Mouse (Mus musculus): Measurements from ENCODE around the gene Ctbp2. TPM values are rescaled to one million over a fixed set of nuclear protein-coding genes. Genes with fewer than 3 reads are reported as not detected.

Gene Ctbp2
- polyA plus RNA-seq, 1 experiment from 2014 or later: 72.6 TPM

Other genes starting within 250 kb of the Ctbp2 start
- 32.6 and 32.8 TPM in 2 replicates for gene Zranb1, start 193.2 kb downstream of the Ctbp2 start, polyA plus RNA-seq (2014; fragmentation: Nextera tagmentation; extraction: Ambion mirVana)
- 29.1 and 43.5 TPM in 2 replicates for gene Fgfr2, start 1.0 kb downstream of the Ctbp2 start, polyA plus RNA-seq (2014; fragmentation: Nextera tagmentation; extraction: Ambion mirVana)